Mouse (Mus musculus) ES-Bruce4 (cell line): Measurements from ENCODE around the gene Gm15737. TPM values are rescaled to one million over a fixed set of nuclear protein-coding genes. Genes with fewer than 3 reads are reported as not detected.

Experiments used
- H3K27ac ChIP-seq: 2 replicates; pipeline ENCODE4 v1.5.1; 2012; ENCODE audit warnings: low read length, inconsistent platforms; ENCODE audit not compliant: insufficient read depth
- H3K27me3 ChIP-seq: 2 replicates; pipeline ENCODE4 v1.6.1; 2012; ENCODE audit warnings: mild to moderate bottlenecking, low read length, inconsistent platforms; ENCODE audit not compliant: control insufficient read depth, poor library complexity, insufficient read depth, severe bottlenecking
- H3K36me3 ChIP-seq: 2 replicates; pipeline ENCODE4 v1.6.1; 2012; ENCODE audit warnings: inconsistent platforms, mild to moderate bottlenecking, low read length, moderate library complexity; ENCODE audit not compliant: control insufficient read depth, poor library complexity, insufficient read depth, severe bottlenecking
- H3K4me1 ChIP-seq: one replicate; pipeline ENCODE4 v1.8.1; 2011; ENCODE audit warnings: low read length; ENCODE audit not compliant: control insufficient read depth, insufficient read depth
- H3K4me3 ChIP-seq: 2 replicates; pipeline ENCODE4 v1.5.1; 2011; ENCODE audit warnings: low read depth, mild to moderate bottlenecking, low read length
- H3K9ac ChIP-seq: 2 replicates; pipeline ENCODE4 v1.6.1; 2012; ENCODE audit warnings: low read depth, mild to moderate bottlenecking, inconsistent platforms; ENCODE audit not compliant: poor library complexity, severe bottlenecking
- H3K9me3 ChIP-seq: replicated peaks from 2 replicates; pipeline ENCODE4 v1.6.1; 2012; ENCODE audit warnings: mild to moderate bottlenecking, low read length, inconsistent platforms; ENCODE audit not compliant: control insufficient read depth, poor library complexity, insufficient read depth, severe bottlenecking
- CTCF ChIP-seq: IDR thresholded peaks from one replicate; pipeline ENCODE4 v1.8.1; 2011; ENCODE audit warnings: low read depth, low read length
- EP300 ChIP-seq: IDR thresholded peaks from 2 replicates; pipeline ENCODE4 v1.6.1; 2011; ENCODE audit warnings: low read depth, low read length; ENCODE audit not compliant: insufficient read depth
- POLR2A ChIP-seq: IDR thresholded peaks from one replicate; pipeline ENCODE4 v1.8.1; 2011; ENCODE audit warnings: low read length; ENCODE audit not compliant: insufficient read depth
- polyA plus RNA-seq: library from polyadenylated mRNA; stranded (reverse); fragments of >200 nt; gene quantifications from 2 replicates; pipeline ENCODE4 v1.2.4, GENCODE M21; 2011; ENCODE audit warnings: low read depth; ENCODE audit not compliant: missing spikeins, insufficient read depth, insufficient read length

The Gm15737 gene
- polyA plus RNA-seq, 1 experiment = not detected

- H3K27me3 ChIP-seq = no peaks in the 10 kb centered on the region
- H3K9ac ChIP-seq = no peak overlapping the region
- no peak overlapping the region for H3K27ac ChIP-seq
- no peaks in the 10 kb centered on the region for H3K36me3 ChIP-seq
- no peaks in the 10 kb centered on the region for H3K4me1 ChIP-seq
- TF ChIP-seq EP300 (no peak), CTCF (no peak), POLR2A (no peak)
- no peaks in the 10 kb centered on the region for H3K9me3 ChIP-seq
- H3K4me3 ChIP-seq = no peak overlapping the region
Observed at GRCm38 (mm10) chr6:92862599-92862998, 6.6 kb upstream of the Gm15737 start.

GRCm38 (mm10) chr6:92869582-92870219, 544 bp downstream of the Gm15737 start:
- Histone ChIP-seq H3K27ac (no peak overlapping the region), H3K9ac (no peak overlapping the region), H3K4me1 (no peaks in the 10 kb centered on the region), H3K36me3 (no peaks in the 10 kb centered on the region), H3K27me3 (no peaks in the 10 kb centered on the region), H3K4me3 (peak overlapping the region; percentile 51), H3K9me3 (no peaks in the 10 kb centered on the region)
- TF ChIP-seq EP300 = no peak
- no peak for TF ChIP-seq POLR2A
- no peak for TF ChIP-seq CTCF

DNA sequence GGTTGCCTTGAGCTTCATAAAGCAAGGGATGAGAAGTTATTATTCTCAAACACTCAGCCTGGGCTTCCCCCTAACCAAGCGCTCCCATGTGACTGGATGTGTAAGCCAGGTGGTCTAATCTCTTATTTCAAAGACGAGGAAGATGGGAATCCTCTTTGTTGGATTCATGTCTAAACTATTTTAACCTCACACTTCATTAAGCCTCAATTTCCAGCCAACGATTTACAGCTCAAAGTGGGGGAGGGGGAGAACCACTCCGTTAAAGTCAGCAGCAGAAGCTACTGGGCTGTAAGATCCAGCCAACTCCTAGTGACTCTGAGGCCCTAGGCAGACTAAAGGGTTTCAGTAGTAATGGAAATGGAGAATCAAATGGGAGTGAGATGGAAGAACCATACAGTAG, 2.7 kb downstream of the Gm15737 start:
- no peaks in the 10 kb centered on the region for H3K36me3 ChIP-seq
- H3K9me3 ChIP-seq = no peaks in the 10 kb centered on the region
- H3K4me3 ChIP-seq = no peak overlapping the region
- H3K27ac ChIP-seq = no peak overlapping the region
- no peak overlapping the region for H3K9ac ChIP-seq
- TF ChIP-seq CTCF (no peak), EP300 (no peak), POLR2A (no peak)
- H3K4me1 ChIP-seq = no peaks in the 10 kb centered on the region
- no peaks in the 10 kb centered on the region for H3K27me3 ChIP-seq

DNA sequence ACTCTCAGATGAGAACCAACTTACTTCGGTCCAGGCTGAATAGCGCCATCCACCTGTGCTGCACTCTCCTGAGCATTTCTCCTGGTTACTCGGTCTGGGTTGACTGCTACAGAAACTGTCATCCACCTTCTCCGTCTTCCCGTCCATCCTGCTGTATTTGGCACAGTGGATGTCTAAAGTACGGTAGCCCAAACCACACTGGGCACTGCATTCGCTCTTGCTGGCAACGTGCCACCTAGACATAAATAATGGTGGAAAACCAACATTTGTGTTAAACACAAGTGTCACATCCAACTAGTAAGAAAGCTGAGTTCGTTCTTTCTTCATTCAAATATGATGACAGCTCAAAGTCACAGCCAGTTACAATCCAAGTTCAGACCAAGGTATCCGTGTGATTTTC, 3.6 kb downstream of the Gm15737 start:
- H3K27ac ChIP-seq = no peak overlapping the region
- TF ChIP-seq POLR2A (no peak), CTCF (no peak)
- H3K36me3 ChIP-seq = no peaks in the 10 kb centered on the region
- no peak overlapping the region for H3K4me3 ChIP-seq
- no peak overlapping the region for H3K9ac ChIP-seq
- H3K4me1 ChIP-seq = no peaks in the 10 kb centered on the region
- H3K9me3 ChIP-seq = no peaks in the 10 kb centered on the region
- no peaks in the 10 kb centered on the region for H3K27me3 ChIP-seq

DNA sequence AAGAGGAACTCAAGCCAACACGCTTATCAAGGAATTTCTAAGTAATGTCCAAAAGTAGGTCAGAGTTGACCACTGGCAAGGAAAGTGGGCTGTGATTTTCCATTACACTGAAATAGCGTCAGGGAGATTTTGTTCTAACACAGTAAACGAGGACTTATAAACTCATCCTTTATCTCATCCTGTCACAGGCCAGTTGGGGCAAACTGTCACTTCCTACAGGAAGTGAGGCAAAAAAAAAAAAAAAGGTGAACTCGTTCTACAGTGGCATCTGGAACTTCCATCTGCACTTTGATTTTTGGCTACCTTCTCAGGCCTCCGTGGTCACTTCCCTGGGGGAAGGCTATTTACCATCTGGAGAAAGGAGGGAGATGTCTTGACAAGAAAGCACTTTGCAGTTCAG, 5.7 kb downstream of the Gm15737 start:
- H3K4me1 ChIP-seq = no peaks in the 10 kb centered on the region
- no peak for TF ChIP-seq EP300
- TF ChIP-seq POLR2A = no peak
- no peak for TF ChIP-seq CTCF
- no peaks in the 10 kb centered on the region for H3K36me3 ChIP-seq

GRCm38 (mm10) chr6:92875340-92875739, 6.2 kb downstream of the Gm15737 start:
- Histone ChIP-seq H3K9me3 (no peaks in the 10 kb centered on the region), H3K4me1 (no peaks in the 10 kb centered on the region), H3K4me3 (no peak overlapping the region), H3K27me3 (no peaks in the 10 kb centered on the region), H3K36me3 (no peaks in the 10 kb centered on the region), H3K9ac (no peak overlapping the region), H3K27ac (no peak overlapping the region)
- no peak for TF ChIP-seq POLR2A
- TF ChIP-seq CTCF = no peak
- TF ChIP-seq EP300 = no peak

More for the DNA sequence above, 5.7 kb downstream of the Gm15737 start:
- H3K27me3 ChIP-seq = no peaks in the 10 kb centered on the region
- H3K9ac ChIP-seq = no peak overlapping the region
- H3K4me3 ChIP-seq = no peak overlapping the region
- H3K27ac ChIP-seq = no peak overlapping the region
- no peaks in the 10 kb centered on the region for H3K9me3 ChIP-seq
